Comparison of ENCODE assay signal across 8 mouse cellular contexts in genomic region chr11:69401210-69401637, GRCm38 (mm10). TPM values are rescaled to one million over a fixed set of nuclear protein-coding genes. Genes with fewer than 3 reads are reported as not detected.
DNase-seq lines count a peak whose midpoint lies in the region; ATAC-seq and TF ChIP-seq lines count a peak whose summit lies in the region.

No protein-coding gene starts in this region.

- no peak overlapping the region for H3K9ac ChIP-seq in forebrain, embryonic 14.5 days (ENCODE audit: low read length)
- H3K9ac ChIP-seq in neural tube, embryonic 15.5 days (replicated peaks): no peak overlapping the region

- H3K27me3 ChIP-seq in E14TG2a.4 (ENCODE audit: insufficient read depth, low read length): peaks cover 25% of the 10 kb centered on the region
- 0 out of 2 replicates have a peak, but pooled peaks cover 4% of the 10 kb centered on the region for H3K27me3 ChIP-seq in forebrain, embryonic 14.5 days (replicated peaks; ENCODE audit: control insufficient read depth, insufficient read depth, low read length)
- H3K27me3 ChIP-seq in neural tube, embryonic 15.5 days (replicated peaks): peaks cover 5% of the 10 kb centered on the region; the same call in 1 of the 2 replicates

- intact Hi-C loops in heart, postnatal 25 days (cut with DNase I): loop anchor here (1.0 to 10.0 kb wide), 2 partner anchors 113 to 594 kb away; partner anchors contain the start of genes Gabarap and Phf23

- H3K36me3 ChIP-seq in E14TG2a.4 (ENCODE audit: insufficient read depth, low read length): peaks cover 61% of the 10 kb centered on the region
- peaks cover 81% of the 10 kb centered on the region for H3K36me3 ChIP-seq in forebrain, embryonic 14.5 days (ENCODE audit: control insufficient read depth, insufficient read depth, low read length)
- H3K36me3 ChIP-seq in neural tube, embryonic 15.5 days: peaks cover 73% of the 10 kb centered on the region

- peak; percentile 71 for ATAC-seq in forebrain, embryonic 14.5 days
- peak; percentile 74 for ATAC-seq in neural tube, embryonic 15.5 days (ENCODE audit: low FRiP score)

- no peak overlapping the region for H3K27ac ChIP-seq in forebrain, embryonic 14.5 days (ENCODE audit: low read depth, low read length)
- H3K27ac ChIP-seq in neural tube, embryonic 15.5 days (replicated peaks): 0 out of 2 replicates have a peak overlapping the region, but pooled peaks have one; percentile 18

- peak; percentile 62 for TF ChIP-seq CTCF in E14TG2a.4 (conservative IDR thresholded peaks at IDR 0.05; ENCODE audit: low read length)

- peak; percentile 94 for DNase-seq in cerebellum, adult 11 months
- DNase-seq in forebrain, embryonic 14.5 days (ENCODE audit: low spot score): peak; percentile 96
- DNase-seq in heart, postnatal 25 days (ENCODE audit: low spot score): peak; percentile 74
- peak; percentile 84 to 94 for DNase-seq in layer of hippocampus, adult 18-20 months (ENCODE audit: low spot score in 2 of 2)
- DNase-seq in lung, adult 18-20 months: peak; percentile 90 to 94
- peak; percentile 78 to 89 for DNase-seq in thymus, adult 18-20 months

- peaks cover 82% of the 10 kb centered on the region for H3K4me1 ChIP-seq in E14TG2a.4 (replicated peaks; ENCODE audit: low read depth, low read length)
- H3K4me1 ChIP-seq in forebrain, embryonic 14.5 days (ENCODE audit: control insufficient read depth, insufficient read depth, low read length): peaks cover 6% of the 10 kb centered on the region; the same call in 1 of the 2 replicates
- peaks cover 26% of the 10 kb centered on the region for H3K4me1 ChIP-seq in neural tube, embryonic 15.5 days

- H3K4me3 ChIP-seq in E14TG2a.4 (replicated peaks; ENCODE audit: low read length): peak overlapping the region; percentile 59
- no peak overlapping the region for H3K4me3 ChIP-seq in forebrain, embryonic 14.5 days (ENCODE audit: low read depth, low read length)
- no peak overlapping the region for H3K4me3 ChIP-seq in neural tube, embryonic 15.5 days (replicated peaks)

- no peak overlapping the region for H3K4me2 ChIP-seq in forebrain, embryonic 14.5 days (ENCODE audit: low read length)
- no peak overlapping the region for H3K4me2 ChIP-seq in neural tube, embryonic 15.5 days

- no peaks in the 10 kb centered on the region for H3K9me3 ChIP-seq in E14TG2a.4 (ENCODE audit: low read length)
- no peaks in the 10 kb centered on the region for H3K9me3 ChIP-seq in forebrain, embryonic 14.5 days (replicated peaks; ENCODE audit: control insufficient read depth, low read length)
- no peaks in the 10 kb centered on the region for H3K9me3 ChIP-seq in neural tube, embryonic 15.5 days (replicated peaks)

- WGBS in forebrain, embryonic 14.5 days: 12% methylated on average over 22 of the region's 22 CpGs
- WGBS in neural tube, embryonic 15.5 days: 15% methylated on average over 22 of the region's 22 CpGs

RNA-seq across cellular contexts. Expression of gene Tmem88, which starts 3.2 kb away (rescaled TPM):
- 4.7 and 5.7 TPM in 2 replicates for polyA plus RNA-seq in forebrain, embryonic 14.5 days (2014; fragmentation: Nextera tagmentation; extraction: Ambion mirVana)
- total RNA-seq in heart, postnatal 25 days (2021): 10 to 100 TPM; 22.5 to 23.7 TPM
- 1 to 10 TPM; 2.5 to 2.7 TPM for total RNA-seq in layer of hippocampus, adult 18-20 months (2021)
- 6.2 and 9.1 TPM in 2 replicates for polyA plus RNA-seq in neural tube, embryonic 15.5 days (2015; fragmentation: Nextera tagmentation; extraction: Ambion mirVana)

RNA-seq across cellular contexts. Expression of gene Cyb5d1, which starts 5.8 kb away (rescaled TPM):
- polyA plus RNA-seq in forebrain, embryonic 14.5 days (2014; fragmentation: Nextera tagmentation; extraction: Ambion mirVana): 31.1 and 36.4 TPM in 2 replicates
- total RNA-seq in heart, postnatal 25 days (2021): 10 to 100 TPM; 26.1 to 29.3 TPM
- total RNA-seq in layer of hippocampus, adult 18-20 months (2021): 10 to 100 TPM; 47.8 to 51.2 TPM
- polyA plus RNA-seq in neural tube, embryonic 15.5 days (2015; fragmentation: Nextera tagmentation; extraction: Ambion mirVana): 29.7 and 31.5 TPM in 2 replicates

RNA-seq across cellular contexts. Expression of gene Naa38, which starts 5.9 kb away (rescaled TPM):
- 106 and 142 TPM in 2 replicates for polyA plus RNA-seq in forebrain, embryonic 14.5 days (2014; fragmentation: Nextera tagmentation; extraction: Ambion mirVana)
- total RNA-seq in heart, postnatal 25 days (2021): 10 to 100 TPM; 97.5 to 99.2 TPM
- 100 to 1,000 TPM; 107 to 123 TPM for total RNA-seq in layer of hippocampus, adult 18-20 months (2021)
- polyA plus RNA-seq in neural tube, embryonic 15.5 days (2015; fragmentation: Nextera tagmentation; extraction: Ambion mirVana): 130 and 132 TPM in 2 replicates

RNA-seq across cellular contexts. Expression of gene Kdm6b, which starts 12.3 kb away (rescaled TPM):
- 28.7 and 38.2 TPM in 2 replicates for polyA plus RNA-seq in forebrain, embryonic 14.5 days (2014; fragmentation: Nextera tagmentation; extraction: Ambion mirVana)
- 10 to 100 TPM; 25.6 to 30.3 TPM for total RNA-seq in heart, postnatal 25 days (2021)
- 10 to 100 TPM; 35.7 to 39.3 TPM for total RNA-seq in layer of hippocampus, adult 18-20 months (2021)
- 29.4 and 32.6 TPM in 2 replicates for polyA plus RNA-seq in neural tube, embryonic 15.5 days (2015; fragmentation: Nextera tagmentation; extraction: Ambion mirVana)

RNA-seq across cellular contexts. Expression of gene Chd3, which starts 32.0 kb away (rescaled TPM):
- 70.3 and 77.3 TPM in 2 replicates for polyA plus RNA-seq in forebrain, embryonic 14.5 days (2014; fragmentation: Nextera tagmentation; extraction: Ambion mirVana)
- total RNA-seq in heart, postnatal 25 days (2021): 10 to 100 TPM; 26.4 to 27.9 TPM
- 100 to 1,000 TPM; 531 to 556 TPM for total RNA-seq in layer of hippocampus, adult 18-20 months (2021)
- 70.6 and 76.1 TPM in 2 replicates for polyA plus RNA-seq in neural tube, embryonic 15.5 days (2015; fragmentation: Nextera tagmentation; extraction: Ambion mirVana)

Comparison
In these comparisons a context has a peak if more than half of its experiments do, and no peak if none do; other contexts are left out.
1. RNA of gene Tmem88, which starts 3.2 kb away (total RNA-seq): 22.5 to 23.7 TPM in heart, postnatal 25 days; 2.5 to 2.7 TPM in layer of hippocampus, adult 18-20 months; every median in the first group is over 4 times any median in the second.
2. Peak in every context shown above with its lines, with median percentiles within 50 percentile points of each other: DNase-seq.